Mouse (Mus musculus): ENCODE measurements around the gene Hist2h3b.
"Not testable (repeated sequence)": the region's sequence is repeated elsewhere in the genome, so short reads cannot be mapped to it uniquely, and the experiment has no call there.

DNA sequence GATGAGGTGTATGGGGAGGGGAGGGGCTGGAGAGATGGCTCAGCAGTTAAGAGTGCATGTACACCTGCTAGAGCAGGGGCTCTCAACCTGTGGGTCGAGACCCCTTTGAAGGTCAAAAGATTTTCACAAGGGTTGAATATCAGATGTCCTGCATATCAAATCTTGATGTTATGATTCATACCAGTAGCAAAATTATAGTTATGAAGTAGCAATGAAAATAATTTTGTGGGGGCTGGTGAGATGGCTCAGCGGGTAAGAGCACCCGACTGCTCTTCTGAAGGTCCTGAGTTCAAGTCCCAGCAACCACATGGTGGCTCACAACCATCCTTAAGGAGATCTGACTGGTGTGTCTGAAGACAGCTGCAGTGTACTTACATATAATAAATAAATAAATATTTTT lies 22.3 kb downstream of the Hist2h3b start:
- TF ChIP-seq GATA1, TAL1 (IDR thresholded peaks at IDR 0.05; ENCODE audit: low read length): not testable (repeated sequence)
